Mouse (Mus musculus): ENCODE data around the gene Neurl1a.

DNA sequence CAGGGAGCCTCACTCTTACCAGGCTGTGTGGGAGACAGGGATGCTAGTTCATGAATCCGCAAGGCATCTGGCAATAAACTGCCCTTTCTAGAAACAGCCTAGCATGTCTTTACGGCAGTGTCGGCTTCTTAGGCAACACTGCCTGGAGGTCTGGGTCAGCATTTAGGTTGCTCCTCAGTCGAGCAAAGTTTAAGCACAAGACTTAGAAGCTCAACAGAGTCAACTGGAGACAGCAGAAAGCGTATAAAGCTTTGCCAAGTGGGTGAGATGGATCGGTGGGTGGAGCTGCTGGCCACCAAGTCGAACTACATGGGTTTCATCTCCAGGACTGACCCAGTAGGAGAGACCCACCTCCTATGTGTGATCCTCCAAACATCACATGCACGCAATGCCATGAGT, 128.3 kb downstream of the Neurl1a start:
- no peak for TF ChIP-seq HCFC1 (IDR thresholded peaks at IDR 0.05; ENCODE audit: borderline replicate concordance, insufficient read depth, low read length)
- no peak for TF ChIP-seq MAFK (IDR thresholded peaks at IDR 0.05; ENCODE audit: insufficient read depth, low read depth, low read length)
- no peak for TF ChIP-seq CHD2 (IDR thresholded peaks at IDR 0.05; ENCODE audit: low read depth, low read length)
